Mouse (Mus musculus) embryonic facial prominence, embryonic 12.5 days (tissue): Measurements from ENCODE around the gene Ptgir. TPM values are rescaled to one million over a fixed set of nuclear protein-coding genes. Genes with fewer than 3 reads are reported as not detected.

Source experiments
- ATAC-seq: fragments of 200-750 bp; cut with Nextera tagmentation; 2 replicates; pipeline ENCODE4 v1.8.0; 2017; ENCODE audit not compliant: insufficient number of reproducible peaks, insufficient read depth, low FRiP score, low TSS enrichment
- H3K27ac ChIP-seq: fragments of 300-500 bp; sonication (generic); 2 replicates; pipeline ENCODE4 v1.5.1; 2016; ENCODE audit warnings: mild to moderate bottlenecking
- H3K27me3 ChIP-seq: fragments of 300-500 bp; sonication (generic); 2 replicates; pipeline ENCODE4 v1.6.1; 2016; ENCODE audit warnings: mild to moderate bottlenecking, moderate library complexity
- H3K36me3 ChIP-seq: fragments of 300-500 bp; sonication (generic); 2 replicates; pipeline ENCODE4 v1.6.1; 2016; ENCODE audit warnings: mild to moderate bottlenecking
- H3K4me1 ChIP-seq: fragments of 300-500 bp; sonication (generic); 2 replicates; pipeline ENCODE4 v1.6.1; 2016
- H3K4me2 ChIP-seq: fragments of 300-500 bp; sonication (generic); replicated peaks from 2 replicates; pipeline ENCODE4 v1.6.1; 2016; ENCODE audit warnings: mild to moderate bottlenecking, moderate library complexity
- H3K4me3 ChIP-seq: fragments of 300-500 bp; sonication (generic); 2 replicates; pipeline ENCODE4 v1.5.1; 2016; ENCODE audit warnings: mild to moderate bottlenecking
- H3K9ac ChIP-seq: fragments of 300-500 bp; sonication (generic); 2 replicates; pipeline ENCODE4 v1.6.1; 2016; ENCODE audit warnings: mild to moderate bottlenecking, moderate library complexity
- H3K9me3 ChIP-seq: fragments of 300-500 bp; sonication (generic); 2 replicates; pipeline ENCODE4 v1.6.1; 2016; ENCODE audit warnings: mild to moderate bottlenecking, moderate library complexity
- WGBS: fragments of 180-500 bp; shearing (Covaris S2); methylation state at CpG from one replicate; pipeline ENCODE4 v1.1.7; 2016; 5-methylcytosine and 5-hydroxymethylcytosine counted together
- polyA plus RNA-seq: library from polyadenylated mRNA; unstranded; fragments of >200 nt; fragmentation: Nextera tagmentation; extraction: Ambion mirVana; gene quantifications from 2 replicates; pipeline ENCODE4 v1.2.1, GENCODE M21; 2016

Gene Ptgir
- polyA plus RNA-seq, 1 experiment from 2014 or later: 1.7 TPM

- Histone ChIP-seq H3K9ac (no peak overlapping the region), H3K27me3 (no peaks in the 10 kb centered on the region), H3K4me3 (no peak overlapping the region), H3K4me1 (no peaks in the 10 kb centered on the region), H3K36me3 (no peaks in the 10 kb centered on the region), H3K9me3 (no peaks in the 10 kb centered on the region), H3K27ac (no peak overlapping the region), H3K4me2 (no peak overlapping the region)
- no peak for ATAC-seq
- WGBS: 53% methylated on average over 2 of the region's 2 CpGs
Observed at GRCm38 (mm10) chr7:16928341-16928740, 22.1 kb downstream of the Ptgir start.

- no peak for ATAC-seq
- Histone ChIP-seq H3K9me3 (no peaks in the 10 kb centered on the region), H3K9ac (no peak overlapping the region), H3K27me3 (no peaks in the 10 kb centered on the region), H3K4me1 (no peaks in the 10 kb centered on the region), H3K4me3 (no peak overlapping the region), H3K36me3 (no peaks in the 10 kb centered on the region), H3K4me2 (no peak overlapping the region), H3K27ac (no peak overlapping the region)
- 5% methylated on average over 1 of the region's 1 CpGs for WGBS
Observed at GRCm38 (mm10) chr7:16930850-16931249, 24.6 kb downstream of the Ptgir start.

GRCm38 (mm10) chr7:16931968-16932627, 25.8 kb downstream of the Ptgir start:
- H3K9ac ChIP-seq: no peak overlapping the region
- no peaks in the 10 kb centered on the region for H3K36me3 ChIP-seq
- no peak overlapping the region for H3K4me3 ChIP-seq
- no peak overlapping the region for H3K27ac ChIP-seq
- peak; percentile 36; the same call in 1 of the 2 replicates for ATAC-seq
- no peaks in the 10 kb centered on the region for H3K4me1 ChIP-seq
- no peaks in the 10 kb centered on the region for H3K9me3 ChIP-seq
- WGBS: 16% methylated on average over 14 of the region's 14 CpGs
- H3K4me2 ChIP-seq: no peak overlapping the region
- no peaks in the 10 kb centered on the region for H3K27me3 ChIP-seq

DNA sequence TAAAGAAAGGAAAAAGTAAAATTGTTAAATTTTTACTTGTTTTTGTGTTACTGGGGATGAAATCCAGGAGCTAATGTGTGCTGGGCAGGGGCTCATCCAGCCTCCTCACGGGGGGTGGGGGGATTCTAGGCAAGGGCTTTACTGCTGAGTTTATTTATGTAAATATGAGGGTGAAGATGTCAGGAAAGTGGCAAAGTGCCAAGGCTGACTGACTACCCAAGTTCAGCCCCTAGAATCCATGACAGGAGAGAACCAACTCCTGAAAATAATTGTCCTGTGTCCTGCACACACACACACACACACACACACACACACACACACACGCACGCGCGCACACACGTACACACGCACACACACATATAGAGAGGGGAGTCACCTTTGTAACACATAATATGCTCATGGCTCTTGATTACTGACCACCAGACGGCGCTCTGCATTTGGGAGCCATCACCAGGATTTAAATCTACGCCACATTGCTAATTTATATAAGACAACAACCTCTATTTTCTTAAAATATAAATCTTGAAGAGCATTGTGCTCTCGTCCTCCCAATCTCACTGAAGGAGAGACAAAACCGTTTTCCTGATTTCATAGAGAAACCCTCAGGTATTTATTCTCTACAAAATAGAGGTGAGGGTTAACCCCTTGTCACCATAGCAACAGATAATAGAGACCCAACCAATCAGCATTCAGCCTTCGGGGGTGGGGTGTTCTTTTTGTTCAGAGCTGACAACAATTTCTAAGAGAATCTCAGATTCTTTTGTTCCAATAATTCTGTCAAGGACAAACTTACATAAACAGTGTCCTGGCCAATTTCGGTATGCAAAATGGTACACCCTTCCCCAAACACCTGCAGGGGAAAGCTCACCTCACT, 26.7 kb downstream of the Ptgir start:
- 50% methylated on average over 14 of the region's 14 CpGs for WGBS

DNA sequence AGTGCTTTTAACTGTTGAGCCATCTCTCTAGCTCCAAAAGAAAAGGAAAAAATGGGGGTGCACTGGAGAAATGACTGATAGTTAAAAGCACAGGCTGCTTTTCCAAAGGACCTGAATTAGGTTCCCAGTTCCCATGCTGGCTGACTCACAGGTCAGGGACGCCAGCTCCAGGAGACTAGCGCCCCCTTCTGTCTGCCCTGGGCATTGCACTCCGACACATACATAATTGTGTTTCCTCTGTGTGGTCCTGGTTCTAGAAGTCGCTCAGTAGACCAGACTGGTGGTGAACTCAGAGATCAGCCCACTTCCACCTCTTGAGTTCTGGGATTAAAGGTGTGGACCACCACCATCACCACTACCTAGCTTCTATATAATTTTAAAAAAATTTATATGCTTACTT, 31.0 kb downstream of the Ptgir start:
- H3K9me3 ChIP-seq: no peaks in the 10 kb centered on the region
- no peak for ATAC-seq
- peaks cover 9% of the 10 kb centered on the region; the same call in 1 of the 2 replicates for H3K4me1 ChIP-seq
- no peak overlapping the region for H3K27ac ChIP-seq
- WGBS: 52% methylated on average over 4 of the region's 4 CpGs
- H3K36me3 ChIP-seq: no peaks in the 10 kb centered on the region
- no peak overlapping the region for H3K4me3 ChIP-seq
- H3K4me2 ChIP-seq: no peak overlapping the region
- no peak overlapping the region for H3K9ac ChIP-seq
- no peaks in the 10 kb centered on the region for H3K27me3 ChIP-seq

More for the DNA sequence above, 26.7 kb downstream of the Ptgir start:
- Histone ChIP-seq H3K36me3 (no peaks in the 10 kb centered on the region), H3K27me3 (no peaks in the 10 kb centered on the region), H3K4me3 (no peak overlapping the region), H3K4me2 (no peak overlapping the region), H3K9me3 (no peaks in the 10 kb centered on the region), H3K27ac (no peak overlapping the region), H3K4me1 (no peaks in the 10 kb centered on the region), H3K9ac (no peak overlapping the region)
- ATAC-seq: no peak

GRCm38 (mm10) chr7:16938117-16938791, 32.0 kb downstream of the Ptgir start:
- H3K4me1 ChIP-seq: peaks cover 9% of the 10 kb centered on the region; the same call in 1 of the 2 replicates
- H3K9ac ChIP-seq: no peak overlapping the region
- ATAC-seq: 0 out of 2 replicates have a peak, but pooled peaks have one; percentile 30
- H3K4me3 ChIP-seq: no peak overlapping the region
- H3K27ac ChIP-seq: 0 out of 2 replicates have a peak overlapping the region, but pooled peaks have one; percentile 3
- no peak overlapping the region for H3K4me2 ChIP-seq
- no peaks in the 10 kb centered on the region for H3K9me3 ChIP-seq
- H3K36me3 ChIP-seq: no peaks in the 10 kb centered on the region
- no peaks in the 10 kb centered on the region for H3K27me3 ChIP-seq
- 69% methylated on average over 17 of the region's 17 CpGs for WGBS

DNA sequence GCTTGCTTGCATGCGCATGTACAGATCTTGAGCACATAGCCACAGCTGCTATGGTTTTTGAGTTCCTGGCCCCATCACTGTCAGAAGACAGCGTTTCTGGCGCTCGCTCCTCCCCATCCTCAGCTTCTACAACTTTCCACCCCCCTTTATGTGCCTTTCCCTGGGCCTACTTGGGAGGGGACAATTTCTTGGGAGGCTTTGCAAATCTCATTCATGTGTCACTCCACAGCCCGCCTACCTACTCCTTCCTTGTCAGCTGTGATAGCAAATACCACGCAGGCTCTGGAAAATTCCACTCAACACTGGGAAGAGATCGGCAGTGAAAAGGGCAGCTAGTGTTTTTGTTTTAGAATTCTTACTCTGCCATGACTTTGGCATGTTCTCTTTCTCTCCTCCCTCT, 34.0 kb downstream of the Ptgir start:
- ATAC-seq: no peak

GRCm38 (mm10) chr7:16942861-16943260, 36.6 kb downstream of the Ptgir start:
- Histone ChIP-seq H3K4me1 (peaks cover 36% of the 10 kb centered on the region), H3K9me3 (no peaks in the 10 kb centered on the region), H3K4me2 (no peak overlapping the region), H3K27ac (no peak overlapping the region), H3K4me3 (no peak overlapping the region), H3K27me3 (peaks cover 31% of the 10 kb centered on the region), H3K36me3 (no peaks in the 10 kb centered on the region), H3K9ac (no peak overlapping the region)
- WGBS: 60% methylated on average over 4 of the region's 4 CpGs
- no peak for ATAC-seq

More for the DNA sequence above, 34.0 kb downstream of the Ptgir start:
- H3K4me1 ChIP-seq: peaks cover 15% of the 10 kb centered on the region
- H3K9ac ChIP-seq: no peak overlapping the region; the same call in 1 of the 2 replicates
- peak overlapping the region; percentile 30 for H3K27ac ChIP-seq
- 34% methylated on average over 7 of the region's 7 CpGs for WGBS
- H3K27me3 ChIP-seq: peaks cover 5% of the 10 kb centered on the region
- H3K36me3 ChIP-seq: no peaks in the 10 kb centered on the region
- no peak overlapping the region for H3K4me3 ChIP-seq
- H3K4me2 ChIP-seq: no peak overlapping the region
- H3K9me3 ChIP-seq: no peaks in the 10 kb centered on the region

- peaks cover 44% of the 10 kb centered on the region for H3K27me3 ChIP-seq
- ATAC-seq: peak; percentile 86
Observed at GRCm38 (mm10) chr7:16944061-16944807, 37.9 kb downstream of the Ptgir start, which contains the start of gene Pnmal2. Pnmal2 (plus strand) TSS chr7:16944682.

GRCm38 (mm10) chr7:16944808-16945315, 38.6 kb downstream of the Ptgir start:
- peak; percentile 13 for ATAC-seq
- H3K27ac ChIP-seq: 0 out of 2 replicates have a peak overlapping the region, but pooled peaks have one; percentile 25
- H3K4me3 ChIP-seq: peak overlapping the region; percentile 62
- 1% methylated on average over 22 of the region's 22 CpGs for WGBS
- no peaks in the 10 kb centered on the region for H3K36me3 ChIP-seq
- H3K9me3 ChIP-seq: no peaks in the 10 kb centered on the region
- H3K27me3 ChIP-seq: peaks cover 48% of the 10 kb centered on the region
- H3K4me2 ChIP-seq: peak overlapping the region; percentile 70
- H3K4me1 ChIP-seq: peaks cover 43% of the 10 kb centered on the region
- peak overlapping the region; percentile 66 for H3K9ac ChIP-seq

More at GRCm38 (mm10) chr7:16944061-16944807, 37.9 kb downstream of the Ptgir start, which contains the start of gene Pnmal2:
- WGBS: 13% methylated on average over 36 of the region's 36 CpGs
- Histone ChIP-seq H3K4me2 (peak within 1 kb of the TSS; percentile 70), H3K36me3 (no peaks in the 10 kb centered on the region), H3K9me3 (no peaks in the 10 kb centered on the region), H3K4me1 (peaks cover 39% of the 10 kb centered on the region), H3K27ac (0 out of 2 replicates have a peak within 1 kb of the TSS, but pooled peaks have one; percentile 25), H3K9ac (peak within 1 kb of the TSS; percentile 66), H3K4me3 (peak within 1 kb of the TSS; percentile 62)
